Mouse (Mus musculus): Measurements from ENCODE around the gene Asb8. TPM values are rescaled to one million over a fixed set of nuclear protein-coding genes. Genes with fewer than 3 reads are reported as not detected.

Gene Asb8
- total RNA-seq, 2 experiments from 2014 or later: 107 to 122 TPM

DNA sequence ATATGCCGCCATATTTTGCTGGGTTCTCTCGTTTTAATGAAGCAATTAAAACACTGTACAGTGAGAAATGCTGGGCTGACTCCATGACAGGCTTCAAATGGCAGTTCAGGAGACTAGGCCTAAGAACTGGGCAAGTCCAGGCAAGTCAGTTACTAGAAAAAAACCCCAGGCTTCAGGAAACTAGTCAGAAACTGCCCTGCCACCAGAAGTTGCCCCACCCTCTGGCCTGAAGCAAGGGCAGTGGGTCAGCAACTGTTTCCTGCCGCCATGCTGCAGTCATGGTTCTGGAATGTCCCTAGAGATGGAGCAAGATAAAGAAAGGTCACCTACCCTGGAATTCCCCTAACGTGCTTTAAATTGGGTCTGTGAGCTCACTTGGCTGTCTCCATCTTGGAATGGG lies 9.5 kb downstream of the Asb8 start:
- no peak for DNase-seq

DNA sequence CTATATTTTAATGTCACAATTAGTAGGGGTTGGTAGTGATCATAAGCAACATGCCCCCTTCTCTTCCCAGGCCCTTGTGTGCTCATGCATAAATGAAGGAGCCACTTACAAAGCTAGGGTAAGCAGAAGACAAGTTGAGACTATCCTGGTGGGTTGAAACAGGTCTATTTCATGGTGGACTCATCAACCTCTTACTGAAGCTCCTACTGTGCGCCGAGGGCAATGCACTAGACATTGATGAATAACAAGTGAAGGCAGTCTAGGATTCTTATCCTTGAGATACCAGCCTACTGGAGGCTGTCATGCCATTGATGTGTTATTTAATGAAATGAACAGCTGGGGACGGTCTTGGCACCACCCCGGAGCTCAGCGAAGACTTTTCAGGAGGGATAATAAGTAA lies 10.2 kb downstream of the Asb8 start:
- no peak for DNase-seq

DNA sequence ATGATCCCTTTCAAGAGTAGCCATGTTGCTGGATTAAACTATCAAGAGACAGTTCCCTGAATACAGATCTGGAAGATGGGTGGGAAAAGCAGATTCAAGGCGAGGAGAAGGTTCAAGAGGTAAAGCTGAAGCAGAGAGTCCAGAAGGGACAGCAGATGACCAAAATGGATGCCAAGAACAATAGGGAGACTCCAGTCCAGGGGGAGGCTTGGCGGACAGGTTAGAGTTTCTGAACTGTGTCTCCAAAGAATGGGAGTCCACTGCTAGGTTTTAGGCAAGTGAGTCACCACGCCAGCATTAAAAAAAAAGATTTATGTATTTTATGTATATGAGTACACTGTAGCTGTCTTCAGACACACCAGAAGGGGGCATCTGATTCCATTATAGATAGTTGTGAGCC lies 10.8 kb downstream of the Asb8 start:
- no peak for DNase-seq

DNA sequence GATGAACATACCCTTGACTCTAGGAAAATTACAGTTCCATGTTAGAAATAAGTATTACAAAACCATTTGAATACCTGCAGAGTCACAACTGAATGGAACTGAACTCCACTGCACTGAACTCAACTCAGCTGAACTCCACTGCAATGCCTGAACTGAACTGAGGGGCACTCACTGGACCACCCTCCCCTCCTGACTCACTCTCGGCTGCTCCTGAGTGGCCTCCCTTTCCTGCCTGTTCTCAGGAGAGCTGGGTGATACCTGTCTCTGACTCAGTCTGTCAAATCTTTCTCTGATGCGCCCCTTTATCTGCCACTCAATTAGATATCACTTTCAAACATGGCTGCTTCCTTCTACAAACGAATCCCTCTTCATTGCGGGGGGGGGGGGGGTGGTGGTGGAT lies 11.3 kb downstream of the Asb8 start:
- DNase-seq: no peak

DNA sequence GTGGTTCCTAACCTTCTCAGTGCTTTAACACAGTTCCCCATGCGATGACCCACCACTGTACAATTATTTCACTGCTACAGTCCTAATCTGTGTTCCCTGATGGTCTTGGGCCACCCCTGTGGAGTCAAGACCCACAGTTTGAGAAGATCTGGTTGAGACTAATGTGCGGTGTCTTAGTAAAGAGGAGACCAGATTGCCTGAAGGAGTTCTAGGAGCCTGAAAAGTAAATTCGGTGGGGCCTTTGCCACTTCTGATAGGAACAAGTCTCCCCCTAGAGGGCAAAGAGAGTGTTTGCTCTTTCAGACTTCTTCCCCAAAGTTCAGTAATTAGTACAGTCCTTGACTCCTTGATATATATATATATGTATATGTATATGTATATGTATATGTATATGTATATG lies 11.8 kb downstream of the Asb8 start:
- DNase-seq: peak in 1 of 2 experiments; percentile 63

DNA sequence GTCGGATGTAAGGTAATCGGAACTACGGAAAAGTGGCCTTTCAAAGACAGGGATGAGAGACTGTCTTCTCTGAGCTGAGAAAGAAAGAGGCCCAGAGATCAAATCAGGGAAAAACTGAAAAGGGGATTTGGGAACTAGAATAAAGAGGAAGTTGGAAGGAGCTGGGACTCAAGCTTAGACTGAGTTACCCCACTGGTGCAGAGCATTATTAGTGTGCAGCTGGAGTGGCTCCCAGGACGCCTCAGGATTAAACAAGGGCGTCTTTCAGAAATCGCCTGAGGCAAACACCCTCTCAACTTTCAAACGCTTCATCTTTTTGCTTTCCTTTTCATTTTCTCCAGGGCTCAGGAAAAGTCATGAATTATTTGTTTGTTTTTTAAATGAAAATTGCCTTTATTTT lies 12.5 kb downstream of the Asb8 start:
- no peak for DNase-seq

DNA sequence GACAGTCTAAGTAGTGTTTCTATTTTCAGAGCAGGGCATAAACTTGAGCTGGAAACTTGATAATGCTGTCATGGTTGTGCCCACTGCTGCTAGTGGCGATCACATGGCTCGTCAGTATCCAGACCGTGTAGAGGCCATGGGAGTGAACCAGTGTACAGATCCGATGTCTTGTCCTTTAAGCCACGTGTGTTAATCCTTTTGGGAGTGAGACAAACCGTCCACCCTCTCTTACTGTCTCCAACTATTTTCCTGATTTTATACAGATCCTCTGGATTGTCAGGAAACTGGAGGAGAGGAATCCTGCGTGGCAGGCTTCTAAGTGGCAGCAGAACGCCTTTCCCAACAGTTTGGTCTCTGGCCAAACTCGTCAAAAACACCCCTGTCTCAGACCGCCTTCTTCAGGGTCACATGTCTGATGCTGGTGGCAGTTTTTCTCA lies 16.2 kb downstream of the Asb8 start:
- peak; percentile 68 to 79 for DNase-seq

DNA sequence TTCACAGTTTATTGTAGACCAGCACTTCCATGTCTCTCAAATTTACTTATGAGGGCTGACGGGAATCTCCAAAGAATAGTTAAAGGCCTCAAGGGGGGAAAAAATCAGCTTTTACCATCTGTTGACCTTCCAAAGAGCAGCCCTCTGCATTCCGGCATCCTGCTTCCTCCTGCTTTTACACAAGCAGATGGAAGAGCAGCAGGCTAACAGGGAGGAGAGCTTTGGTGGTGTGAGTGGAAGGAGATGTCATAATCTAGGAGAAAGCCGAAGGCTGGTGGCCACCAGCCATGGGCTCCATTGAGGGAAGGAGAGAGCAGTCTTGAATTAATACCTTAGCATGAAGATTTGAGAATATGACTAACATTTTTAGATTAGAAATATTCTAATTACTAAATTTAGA lies 17.1 kb downstream of the Asb8 start:
- DNase-seq: no peak

DNA sequence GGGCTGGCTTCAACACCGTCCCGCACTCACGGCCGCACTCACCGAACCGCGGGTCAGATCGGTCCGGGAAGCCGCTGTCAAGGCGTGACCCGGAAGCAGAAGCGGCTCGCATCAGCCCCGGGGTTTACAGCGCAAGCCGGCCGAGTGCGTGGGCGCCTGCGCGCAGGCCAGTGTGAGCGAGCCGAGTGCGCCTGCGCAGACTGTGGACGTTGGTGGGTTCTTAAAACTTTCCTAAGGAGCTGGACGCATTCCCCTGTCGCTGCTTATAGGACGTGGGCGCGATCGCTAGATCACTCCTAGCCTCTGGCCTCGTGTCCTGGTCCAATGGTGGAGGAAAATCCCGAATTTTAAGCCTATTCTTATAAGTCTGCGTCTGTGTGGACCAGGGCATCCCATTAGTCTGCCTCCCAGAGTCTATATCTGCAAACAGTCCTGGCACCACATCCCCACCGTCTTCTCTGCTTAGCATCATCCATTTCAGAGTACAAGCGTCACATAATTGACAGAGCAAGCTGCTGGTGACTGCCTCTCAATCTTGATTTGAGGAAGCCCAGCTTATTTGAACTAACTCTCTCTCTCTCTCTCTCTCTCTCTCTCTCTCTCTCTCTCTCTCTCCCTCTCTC lies 19.8 kb downstream of the Asb8 start:
- DNase-seq: peak; percentile 94 to 95

DNA sequence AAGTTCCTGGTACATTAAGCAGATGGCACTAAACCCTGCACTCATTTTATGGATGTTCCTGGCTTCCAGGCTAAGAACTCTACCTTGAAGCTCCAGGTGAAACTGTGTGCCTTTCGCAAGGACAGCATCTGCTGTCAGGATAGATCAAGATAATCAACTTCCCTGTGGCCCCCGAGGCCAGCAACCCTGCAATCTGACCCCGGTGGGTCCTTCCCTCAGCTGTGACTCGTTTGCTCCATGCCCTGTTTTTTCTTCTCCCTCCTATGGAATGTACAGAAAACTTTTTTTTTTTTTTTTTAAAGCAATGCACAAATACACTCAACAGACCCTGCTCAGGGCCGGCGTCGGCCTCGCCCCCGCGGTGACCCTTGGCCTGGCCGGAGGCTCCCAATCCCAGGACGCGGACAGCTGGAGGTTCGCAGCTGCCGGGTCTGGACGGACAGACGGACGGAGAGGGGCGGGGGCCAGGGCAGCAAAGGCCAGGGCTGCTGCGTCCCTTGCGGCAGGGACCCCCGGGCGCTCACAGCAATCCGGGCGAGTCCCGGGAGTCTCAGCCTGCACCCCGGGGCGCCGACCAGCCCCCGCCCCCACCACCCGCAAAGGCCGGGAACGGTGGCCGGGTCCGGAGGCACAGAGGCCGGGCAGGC lies 20.4 kb downstream of the Asb8 start:
- no peak for DNase-seq

DNA sequence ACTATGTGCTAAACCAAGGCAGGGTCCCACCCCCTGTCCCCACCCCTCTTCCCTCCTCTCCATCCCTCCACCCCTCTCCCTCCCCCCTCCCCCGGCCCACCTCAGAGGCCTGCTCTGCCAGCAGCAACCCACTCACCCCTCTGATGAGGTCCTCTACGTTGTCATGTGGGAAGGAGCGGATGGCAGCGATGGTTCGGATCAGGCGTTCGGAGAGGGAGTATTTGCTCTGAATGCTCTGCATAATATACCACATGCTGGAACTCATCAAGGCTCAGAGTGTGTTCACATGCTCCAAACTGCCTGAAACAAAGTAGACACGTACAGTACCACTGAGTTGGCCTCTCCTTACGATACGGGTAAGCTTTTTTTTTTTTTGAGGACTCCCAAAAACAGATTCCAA lies 22.9 kb downstream of the Asb8 start:
- DNase-seq: no peak

DNA sequence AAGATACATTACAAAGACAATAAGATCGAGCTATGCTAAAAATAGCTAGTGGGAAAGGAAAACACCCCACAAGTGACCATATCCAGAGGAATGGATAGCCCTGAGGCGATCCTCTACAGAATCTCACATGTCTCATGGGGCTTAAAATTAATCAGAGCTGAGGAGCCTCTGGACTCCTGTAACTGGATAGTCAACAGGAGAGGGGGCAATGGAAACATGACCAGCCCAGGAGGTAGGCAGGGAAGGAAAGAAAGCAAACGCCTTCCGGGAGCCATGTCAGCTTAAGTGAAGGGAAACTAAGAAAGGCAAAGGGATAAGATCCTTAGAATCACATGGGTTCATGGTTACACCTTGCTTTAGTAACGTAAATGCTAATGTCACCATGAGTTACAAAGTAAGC lies 24.6 kb downstream of the Asb8 start:
- no peak for DNase-seq

DNA sequence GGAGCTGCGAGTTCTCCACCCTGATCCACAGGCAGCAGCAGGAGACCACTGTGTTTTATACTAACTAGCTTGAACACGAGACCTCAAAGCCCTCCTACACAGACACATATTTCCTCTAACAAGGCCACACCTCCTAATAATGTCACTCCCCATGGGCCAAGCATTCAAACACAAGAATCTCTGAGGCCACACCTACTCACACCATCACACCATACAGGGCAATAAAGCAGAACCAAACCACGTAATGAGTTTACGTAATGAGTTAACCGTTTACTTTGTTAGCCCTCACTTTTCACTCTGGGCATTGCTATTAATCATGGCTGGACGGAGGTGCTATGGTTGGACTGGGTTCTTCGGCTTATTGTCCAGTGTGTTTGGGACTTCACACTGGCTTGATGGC lies 25.7 kb downstream of the Asb8 start:
- DNase-seq: no peak

DNA sequence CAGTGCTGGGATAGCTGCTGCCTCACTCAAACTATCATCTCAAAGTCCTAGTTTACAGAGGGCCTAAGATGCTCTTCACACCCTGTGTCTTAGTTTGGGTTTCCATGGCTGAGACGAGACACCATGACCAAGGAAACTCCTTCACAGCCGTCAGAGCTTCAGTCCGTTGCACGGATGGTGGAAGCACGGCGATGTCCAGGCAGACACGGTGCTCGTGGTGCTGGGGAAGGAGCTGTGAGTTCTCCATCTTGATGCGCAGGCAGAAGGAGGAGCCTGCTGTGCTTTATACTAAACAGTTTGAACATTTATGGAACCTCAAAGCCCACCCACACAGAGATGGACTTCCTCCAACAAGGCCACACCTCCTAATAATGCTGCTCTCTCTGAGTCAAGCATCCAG lies 28.6 kb downstream of the Asb8 start:
- no peak for DNase-seq

DNA sequence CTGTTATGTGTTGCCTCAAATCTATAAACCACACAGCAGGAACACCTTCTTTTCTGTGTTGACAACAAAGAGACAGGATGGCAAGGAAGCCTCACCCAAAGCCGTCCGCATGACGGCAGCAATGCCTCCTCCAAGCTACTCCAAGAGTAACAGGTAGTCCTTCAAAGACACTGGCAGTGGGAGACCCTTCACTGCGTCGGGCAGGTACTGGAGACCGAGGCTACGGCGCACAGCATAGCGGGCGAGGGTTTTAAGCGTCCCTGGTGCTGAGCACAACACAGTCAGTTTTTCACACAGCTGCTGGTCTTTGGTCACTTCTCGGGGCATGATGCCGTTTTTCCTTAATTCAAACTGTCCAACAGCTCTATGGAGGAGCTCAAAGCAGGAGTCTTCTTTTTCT lies 29.8 kb downstream of the Asb8 start:
- no peak for DNase-seq

DNA sequence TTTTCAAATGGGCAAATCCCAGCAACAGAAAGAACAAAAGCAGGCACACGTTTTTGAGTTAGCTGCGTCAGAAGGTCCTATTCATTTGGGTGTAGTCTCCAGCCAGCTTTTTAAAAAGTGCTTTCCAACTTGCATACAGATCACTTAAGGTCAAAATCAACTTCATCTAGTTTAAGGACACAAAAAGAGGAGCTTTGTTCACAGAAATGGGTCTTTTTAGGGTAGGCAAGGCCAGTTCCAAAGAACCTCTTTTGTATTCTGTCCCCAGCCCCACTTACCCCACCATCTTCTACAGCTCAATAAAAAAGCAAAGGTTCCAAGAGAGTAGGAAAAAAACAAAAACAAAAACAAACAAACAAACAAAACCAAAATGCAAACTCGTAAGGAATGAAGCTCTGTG lies 30.8 kb downstream of the Asb8 start:
- no peak for DNase-seq

DNA sequence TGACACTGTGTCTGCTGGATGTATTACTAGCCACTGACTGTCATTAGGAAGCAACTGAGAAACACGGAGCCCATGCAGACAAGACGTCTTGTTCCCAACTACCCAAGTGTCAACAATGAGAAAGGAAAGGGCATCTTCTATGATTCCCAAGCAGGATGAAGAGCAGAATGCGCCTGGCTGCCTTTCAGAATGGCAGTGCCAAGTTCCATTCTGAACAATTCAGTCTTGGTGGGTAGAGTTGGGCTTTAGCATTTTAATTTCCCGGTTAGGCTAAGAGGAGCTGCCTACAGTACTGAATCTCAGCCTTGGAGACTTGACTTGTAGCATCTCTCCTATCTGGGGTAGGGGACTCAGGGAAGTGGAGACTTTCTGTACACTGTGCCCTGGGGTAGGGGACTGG lies 31.4 kb downstream of the Asb8 start:
- DNase-seq: no peak

DNA sequence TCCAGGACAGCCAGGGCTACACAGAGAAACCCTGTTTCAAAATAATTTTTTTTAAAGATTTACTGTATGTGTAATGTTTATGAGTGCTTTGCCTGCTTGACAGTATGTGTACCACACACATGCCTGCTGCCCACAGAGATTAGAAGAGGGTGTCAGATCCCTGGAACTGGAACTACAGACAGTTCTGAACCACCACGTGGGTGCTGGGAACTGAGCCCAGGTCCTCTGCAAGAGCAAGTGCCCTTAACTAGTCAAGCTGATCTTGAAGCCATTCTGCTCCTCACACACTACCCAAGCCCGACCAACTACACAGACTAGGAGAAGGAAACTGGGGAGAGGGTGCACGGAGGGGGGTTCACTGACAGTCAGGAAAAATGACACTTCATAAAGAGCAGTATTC lies 32.0 kb downstream of the Asb8 start:
- DNase-seq: peak; percentile 44 to 68

DNA sequence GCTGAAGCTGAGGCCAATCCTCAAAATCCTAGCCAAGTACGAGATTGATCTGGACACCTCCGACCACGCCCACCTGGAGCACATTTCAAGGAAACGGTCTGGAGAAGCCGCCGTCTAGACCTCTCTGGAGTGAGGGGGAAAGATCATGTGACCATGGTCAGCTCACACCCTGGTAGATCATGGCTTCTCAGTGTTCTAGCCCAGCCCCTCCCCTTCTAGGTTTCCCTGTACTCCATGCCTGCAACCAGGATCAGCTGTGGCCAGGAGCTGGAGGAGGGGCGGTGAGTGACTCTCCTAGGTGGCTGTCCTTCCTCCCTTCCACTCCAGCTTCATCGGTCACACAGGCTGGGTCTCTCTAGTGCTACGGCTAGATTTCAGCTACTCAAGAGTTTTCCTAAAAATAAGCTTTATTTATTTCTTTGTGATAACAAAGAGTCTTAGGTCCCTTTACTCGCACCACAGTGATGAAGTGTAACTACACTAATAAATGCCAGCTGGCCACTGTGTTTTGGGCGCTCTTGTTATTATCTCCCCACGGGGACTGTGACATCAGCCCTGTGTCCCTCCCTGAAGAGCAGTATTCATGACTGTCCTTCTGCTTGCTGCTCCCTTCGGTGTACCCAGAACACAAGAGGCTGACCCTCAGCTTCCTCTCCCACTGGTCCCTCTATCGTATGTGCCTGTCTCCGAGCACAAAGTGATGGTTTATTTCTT lies 33.3 kb downstream of the Asb8 start:
- DNase-seq: peak; percentile 38 to 46

DNA sequence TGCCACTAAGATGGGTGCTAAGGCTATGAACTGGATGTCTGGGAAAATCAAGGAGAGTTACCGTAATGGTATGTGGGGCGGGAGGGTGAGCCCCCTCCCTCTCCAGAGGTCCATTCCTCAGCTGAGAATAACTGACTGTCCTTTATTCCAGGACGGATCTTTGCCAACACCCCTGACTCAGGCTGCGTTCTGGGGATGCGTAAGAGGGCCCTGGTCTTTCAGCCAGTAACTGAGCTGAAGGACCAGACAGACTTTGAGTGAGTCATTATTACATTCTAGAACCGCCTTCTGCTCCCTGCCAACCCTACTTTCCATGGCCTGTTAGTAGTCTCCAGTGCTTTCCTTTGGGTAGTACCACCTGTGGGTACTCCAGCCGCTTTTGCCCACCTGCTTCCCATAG lies 34.0 kb downstream of the Asb8 start:
- DNase-seq: no peak

DNA sequence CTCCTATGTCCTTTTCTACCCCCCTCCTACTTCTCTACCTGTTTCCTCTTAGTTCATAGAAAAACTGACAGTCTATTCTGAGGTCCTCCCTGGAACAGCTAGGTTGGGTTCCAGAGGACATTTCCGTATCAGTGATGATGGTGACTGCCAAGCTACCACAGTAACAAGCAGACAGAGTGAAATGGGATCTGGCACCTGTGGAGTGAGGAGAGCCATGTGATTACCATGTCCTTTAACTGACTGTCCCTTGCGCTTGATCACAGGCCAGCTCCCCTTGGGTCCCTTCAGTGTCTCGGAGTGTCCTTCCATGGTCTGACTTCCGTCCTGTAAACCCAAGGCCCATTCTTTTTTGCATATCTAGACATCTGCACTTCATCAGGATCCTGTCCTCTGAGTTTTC lies 34.4 kb downstream of the Asb8 start:
- peak; percentile 61 to 82 for DNase-seq

DNA sequence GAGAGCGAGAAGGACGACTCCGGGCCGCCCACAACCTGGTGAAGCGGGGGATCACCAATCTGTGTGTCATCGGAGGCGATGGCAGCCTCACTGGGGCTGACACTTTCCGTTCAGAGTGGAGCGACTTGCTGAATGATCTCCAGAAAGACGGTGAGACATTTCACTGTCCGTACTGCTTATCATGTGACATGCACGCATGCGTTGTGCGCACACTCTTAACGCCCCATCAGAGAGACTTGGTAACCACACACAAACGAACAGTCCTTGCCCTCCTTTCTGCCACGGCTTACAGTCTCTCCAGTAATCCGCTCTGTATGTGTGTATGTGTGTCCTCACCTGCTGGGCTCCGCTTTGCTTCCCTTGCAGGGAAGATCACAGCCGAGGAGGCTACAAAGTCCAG lies 44.6 kb downstream of the Asb8 start:
- DNase-seq: no peak

DNA sequence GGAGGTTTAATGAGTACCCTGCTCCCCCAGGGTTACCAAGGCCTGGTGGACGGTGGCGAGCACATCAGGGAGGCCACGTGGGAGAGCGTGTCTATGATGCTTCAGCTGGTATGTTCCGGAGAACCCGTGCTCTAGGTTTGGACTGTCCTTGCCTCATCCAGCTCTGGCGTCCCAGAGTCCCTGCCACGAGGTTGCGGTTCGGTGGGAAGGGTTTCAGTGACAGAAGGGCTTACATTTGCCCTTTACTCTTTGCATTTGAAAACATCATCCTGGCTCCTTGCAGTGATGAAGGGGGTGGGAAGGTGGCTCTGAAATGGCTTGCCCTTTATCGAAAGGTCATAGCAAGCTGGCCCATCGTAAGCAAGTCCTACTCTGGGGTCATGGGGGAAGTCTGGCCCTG lies 46.1 kb downstream of the Asb8 start:
- DNase-seq: no peak

DNA sequence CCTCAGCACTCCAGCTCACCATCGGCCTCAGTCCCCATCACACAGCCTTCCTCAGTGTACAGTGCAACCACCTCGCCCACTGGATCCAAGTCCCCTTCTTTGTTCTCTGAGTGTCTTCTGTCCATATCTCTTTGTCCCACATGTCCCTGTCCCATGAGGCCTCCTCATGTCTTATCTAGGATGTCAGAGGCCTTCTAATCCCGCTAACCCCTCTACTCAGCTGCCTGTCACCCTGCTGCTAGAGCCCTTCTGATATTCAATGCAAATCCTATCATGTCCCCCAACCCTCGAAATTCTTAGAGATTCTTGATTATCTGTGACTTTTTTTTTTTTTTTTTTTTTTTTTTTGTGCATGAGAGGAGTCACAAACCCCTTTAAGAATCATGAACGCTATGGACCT lies 49.1 kb downstream of the Asb8 start:
- DNase-seq: no peak
